Mouse (Mus musculus) G1E (cell line): ENCODE data around the gene Atp6v0e.

Source experiments
- CTCF ChIP-seq: IDR thresholded peaks from 2 replicates; pipeline ENCODE4 v1.5.1; 2012; ENCODE audit warnings: low read depth, low read length, inconsistent platforms, mixed read lengths
- GATA1 ChIP-seq: IDR thresholded peaks from 2 replicates; pipeline ENCODE4 v1.6.1; 2012; ENCODE audit warnings: borderline replicate concordance, low read length, inconsistent platforms, mixed read lengths

- TF ChIP-seq GATA1: no peak
- no peak for TF ChIP-seq CTCF
Measured at GRCm38 (mm10) chr17:26635951-26636350, 27.1 kb upstream of the Atp6v0e start.
